Mouse (Mus musculus): Measurements from ENCODE around the gene Myo3b.
"Not testable (repeated sequence)": the region's sequence is repeated elsewhere in the genome, so short reads cannot be mapped to it uniquely, and the experiment has no call there.

Myo3b gene

DNA sequence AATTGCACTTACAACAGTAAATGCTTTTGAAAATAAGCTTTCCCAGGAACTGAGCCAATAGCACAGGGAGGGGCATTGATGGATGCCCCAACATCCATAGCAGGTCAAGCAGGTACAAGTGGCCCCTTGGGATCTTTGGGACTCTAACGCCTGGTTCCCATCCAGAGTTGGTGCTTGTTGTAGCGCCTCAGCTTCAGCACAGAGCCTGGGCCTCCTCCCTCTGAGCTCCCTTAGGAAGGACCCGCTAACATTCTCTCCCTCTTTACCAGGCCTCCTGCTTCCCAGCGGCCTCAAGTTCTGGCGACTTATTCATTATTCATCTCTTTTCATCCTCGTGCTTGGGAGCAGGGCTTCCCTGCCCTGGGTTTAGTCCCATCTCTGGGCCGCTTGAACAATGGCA, at the start of gene Myo3b:
Gene Myo3b, plus strand, starts transcription at position 375 of the 400 bp plus-strand sequence.
- no peak for DNase-seq

- DNase-seq = peak; percentile 35
Measured at GRCm38 (mm10) chr2:69989224-69989623, 49.7 kb upstream of the Myo3b start.

DNA sequence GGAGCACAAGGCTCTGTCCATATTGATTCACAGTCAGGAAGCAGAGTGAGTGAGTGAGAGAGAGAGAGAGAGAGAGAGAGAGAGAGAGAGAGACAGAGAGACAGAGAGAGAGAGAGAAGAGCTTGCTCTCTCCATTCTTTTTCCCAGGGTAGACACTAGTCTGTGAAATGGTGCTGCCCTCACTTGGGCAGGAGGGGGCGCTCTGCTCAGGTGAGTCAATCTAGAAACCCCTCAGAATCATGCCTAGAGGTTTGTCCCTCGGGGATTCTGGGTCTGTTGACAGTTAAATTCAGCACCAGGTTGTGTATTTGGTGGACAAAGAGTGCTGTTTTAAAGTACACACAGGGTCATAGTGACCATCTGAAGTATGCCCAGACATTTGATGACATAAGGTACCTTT, 48.3 kb upstream of the Myo3b start:
- DNase-seq = no peak

DNA sequence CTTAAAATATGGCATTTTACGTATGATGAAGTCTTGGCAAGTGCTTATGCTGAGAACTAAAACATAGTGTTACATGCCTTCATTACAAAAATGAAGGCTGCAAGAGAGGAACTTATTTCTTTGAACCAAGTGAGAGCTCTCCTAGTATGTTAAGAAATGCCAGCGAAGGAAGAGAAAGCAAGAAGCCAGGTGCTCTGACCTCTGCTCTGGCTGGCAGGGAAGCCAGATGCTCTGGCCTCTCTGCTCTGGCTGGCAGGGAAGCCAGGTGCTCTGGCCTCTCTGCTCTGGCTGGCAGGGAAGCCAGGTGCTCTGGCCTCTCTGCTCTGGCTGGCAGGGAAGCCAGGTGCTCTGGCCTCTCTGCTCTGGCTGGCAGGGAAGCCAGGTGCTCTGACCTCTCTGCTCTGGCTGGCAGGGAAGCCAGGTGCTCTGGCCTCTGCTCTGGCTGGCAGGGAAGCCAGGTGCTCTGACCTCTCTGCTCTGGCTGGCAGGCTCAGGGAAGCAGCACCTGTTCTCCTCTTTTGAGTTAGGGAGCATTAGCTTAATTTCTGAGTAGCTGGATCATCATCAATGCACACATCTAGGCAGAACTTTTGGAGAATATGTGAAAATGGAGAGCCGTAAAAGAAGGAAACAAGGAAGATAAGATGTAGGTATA, 44.7 kb upstream of the Myo3b start:
- not testable (repeated sequence) for DNase-seq

GRCm38 (mm10) chr2:69994779-69995178, 44.1 kb upstream of the Myo3b start:
- no peak for DNase-seq

GRCm38 (mm10) chr2:69999097-69999770, 39.7 kb upstream of the Myo3b start:
- no peak for DNase-seq

DNA sequence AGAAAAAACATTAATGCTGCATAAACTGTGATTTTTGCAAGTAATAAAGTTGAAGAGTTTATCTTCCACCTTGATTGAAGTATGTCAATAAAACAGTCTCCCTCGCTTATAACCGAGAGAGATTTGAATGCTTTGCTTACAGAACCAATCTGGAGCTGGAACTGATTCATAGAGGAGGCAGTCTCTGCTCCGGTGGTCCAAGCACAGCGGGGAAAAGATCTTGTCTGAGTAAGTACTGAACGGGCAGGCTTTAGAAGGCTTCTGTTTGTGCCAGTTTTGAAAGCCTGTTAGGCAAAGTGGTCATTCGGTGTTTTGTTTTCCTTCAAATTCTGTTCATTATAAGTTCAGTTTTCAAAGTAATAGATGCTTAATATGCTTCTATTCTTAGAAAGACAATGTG, 38.6 kb upstream of the Myo3b start:
- DNase-seq = no peak

- DNase-seq = no peak
Measured at GRCm38 (mm10) chr2:70006492-70006891, 32.4 kb upstream of the Myo3b start.

- no peak for DNase-seq
Measured at GRCm38 (mm10) chr2:70012941-70013340, 26.0 kb upstream of the Myo3b start.

GRCm38 (mm10) chr2:70018236-70018635, 20.7 kb upstream of the Myo3b start:
- peak; percentile 24 for DNase-seq

GRCm38 (mm10) chr2:70024454-70024853, 14.5 kb upstream of the Myo3b start:
- DNase-seq = no peak

DNA sequence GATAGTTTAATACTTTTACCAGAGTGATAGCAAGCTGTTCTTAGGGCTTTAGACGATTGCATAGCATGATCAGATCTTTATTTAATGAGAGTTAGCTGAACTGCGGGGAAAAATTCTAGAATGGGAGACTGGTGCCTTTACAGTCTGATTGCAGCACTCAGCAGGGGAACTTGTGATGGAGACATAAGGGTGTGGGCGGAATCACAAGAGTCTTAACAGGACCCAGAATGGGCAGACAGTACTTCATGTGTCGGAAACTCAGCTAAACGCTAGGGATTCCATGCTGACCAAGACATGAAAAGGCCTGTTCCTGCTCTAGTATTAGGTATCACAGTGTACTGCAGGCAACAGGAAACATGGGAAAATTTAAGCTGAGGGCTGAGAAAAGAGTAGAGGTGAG, 13.2 kb upstream of the Myo3b start:
- peak; percentile 52 for DNase-seq

GRCm38 (mm10) chr2:70031472-70031871, 7.5 kb upstream of the Myo3b start:
- DNase-seq = no peak

DNA sequence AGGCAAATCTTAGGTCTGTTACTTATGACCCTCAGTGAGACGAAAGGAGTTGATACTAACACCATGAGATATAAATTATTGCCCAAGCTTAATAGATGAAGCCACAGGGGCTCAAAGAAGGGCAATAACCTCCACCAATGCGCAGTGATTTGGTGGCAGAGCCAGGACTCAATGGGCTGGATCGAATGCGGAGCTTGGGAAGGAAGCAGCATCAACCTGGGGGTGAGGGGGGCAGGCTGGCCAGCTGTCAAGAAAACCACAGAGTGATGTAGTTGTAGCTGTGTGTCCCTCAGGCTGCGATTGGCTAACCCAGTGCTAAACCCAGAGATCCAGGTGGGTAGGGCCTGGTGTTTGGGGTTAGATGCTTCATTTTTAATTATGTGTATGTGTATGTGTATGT, 4.0 kb upstream of the Myo3b start:
- DNase-seq = no peak

DNA sequence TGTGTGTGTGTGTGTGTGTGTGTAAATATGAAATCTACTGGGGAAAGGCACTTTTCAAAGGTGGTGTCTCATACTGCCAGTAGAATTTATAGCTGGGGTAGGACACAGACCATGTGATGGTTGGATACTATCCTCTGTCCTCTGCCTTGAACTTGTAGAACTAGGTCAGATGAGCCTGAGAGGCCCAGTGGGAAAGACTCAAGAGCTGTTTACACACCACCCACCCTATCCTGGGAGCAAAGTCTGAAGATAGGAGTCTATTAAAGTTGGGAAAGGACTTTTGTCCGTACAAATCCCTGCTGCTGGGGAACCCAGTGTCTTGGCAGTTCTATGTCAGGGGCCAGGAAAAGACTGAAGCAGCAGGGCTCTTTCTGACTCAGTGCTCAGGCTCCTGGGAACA, 3.6 kb upstream of the Myo3b start:
- no peak for DNase-seq

GRCm38 (mm10) chr2:70037221-70037620, 1.7 kb upstream of the Myo3b start:
- DNase-seq = no peak

- DNase-seq = no peak
Measured at GRCm38 (mm10) chr2:70044466-70044865, 5.5 kb downstream of the Myo3b start.

- no peak for DNase-seq
Measured at GRCm38 (mm10) chr2:70047868-70048267, 8.9 kb downstream of the Myo3b start.

DNA sequence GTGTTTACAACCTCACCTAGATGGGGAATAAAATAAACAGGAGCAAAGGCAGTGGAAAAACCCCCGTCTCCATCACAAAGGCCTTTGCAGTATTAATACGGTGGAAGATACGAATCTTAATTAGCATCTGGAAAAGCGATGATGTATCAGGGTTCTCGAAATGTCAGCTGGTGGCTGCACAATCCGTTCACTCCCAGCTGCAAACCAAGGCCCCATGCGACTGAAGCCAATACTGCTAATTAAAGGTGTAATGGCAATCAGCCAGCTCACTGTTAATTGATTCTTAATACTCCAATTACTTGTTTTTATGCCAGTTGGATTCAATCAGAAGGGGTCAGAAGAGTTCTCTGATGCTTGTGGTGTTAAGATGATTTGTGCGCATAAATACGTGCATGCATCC, 14.9 kb downstream of the Myo3b start:
- no peak for DNase-seq

DNA sequence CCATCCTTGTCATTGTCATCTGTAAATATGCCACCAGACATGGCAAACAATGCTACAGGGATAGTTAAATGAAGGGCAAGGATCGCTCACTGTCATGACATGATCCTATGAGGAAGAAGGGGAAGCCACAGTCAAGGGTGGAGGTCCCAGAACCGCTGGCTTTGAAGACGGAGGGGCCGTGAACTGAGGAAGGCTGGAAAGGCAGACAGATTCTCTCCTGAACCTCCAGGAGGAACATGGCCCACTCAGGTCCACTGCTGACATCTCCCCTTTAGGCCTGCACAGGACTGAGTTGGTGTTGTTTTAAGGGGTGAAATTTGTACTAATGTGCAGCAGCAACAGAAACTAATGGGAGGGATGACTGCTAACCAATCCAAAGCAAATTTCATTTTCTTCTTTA, 19.3 kb downstream of the Myo3b start:
- DNase-seq = no peak

- peak; percentile 31 for DNase-seq
Measured at GRCm38 (mm10) chr2:70060359-70061345, 21.7 kb downstream of the Myo3b start.

DNA sequence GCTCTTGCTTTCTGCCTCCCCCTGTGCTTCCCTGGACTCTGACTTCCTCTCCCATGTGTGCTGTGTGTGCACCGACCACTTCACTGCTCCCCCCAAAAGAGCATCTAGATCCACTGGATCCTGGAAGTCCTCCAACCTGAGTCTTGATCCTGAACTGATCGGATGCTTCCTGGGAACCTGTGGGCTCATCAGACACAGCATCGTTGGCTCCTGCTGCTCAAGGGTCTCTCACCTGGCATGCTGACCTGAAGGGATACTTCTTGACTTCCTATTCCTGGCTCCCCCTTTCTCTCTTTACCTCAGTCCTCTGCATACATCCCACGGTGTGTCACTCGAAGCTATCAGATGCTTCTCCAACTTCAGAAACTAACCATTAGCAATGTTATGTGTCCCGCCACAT, 26.2 kb downstream of the Myo3b start:
- DNase-seq = no peak

- DNase-seq = no peak
Measured at GRCm38 (mm10) chr2:70065729-70066300, 26.9 kb downstream of the Myo3b start.
